Mouse (Mus musculus) erythroblast, embryonic 14.5 days (primary cell): ENCODE measurements around the gene Tbx6.

Source experiments
- GATA1 ChIP-seq: IDR thresholded peaks from 2 replicates; pipeline ENCODE4 v1.6.1; 2012; ENCODE audit warnings: low read length, inconsistent platforms, mixed read lengths
- TAL1 ChIP-seq: IDR thresholded peaks from 3 replicates; pipeline ENCODE4 v1.6.1; 2012; ENCODE audit warnings: low read length, inconsistent platforms, mixed read lengths

GRCm38 (mm10) chr7:126741964-126742482 lies 39.3 kb upstream of the Tbx6 start:
- TF ChIP-seq GATA1, result no peak
- TF ChIP-seq TAL1, result no peak
